Mouse (Mus musculus): ENCODE results near the gene H2al1g.
A peak's percentile ranks its signal among the peaks of the same experiment; 100 is the strongest.
"Not testable (repeated sequence)": the region's sequence is repeated elsewhere in the genome, so short reads cannot be mapped to it uniquely, and the experiment has no call there.

Gene H2al1g

DNA sequence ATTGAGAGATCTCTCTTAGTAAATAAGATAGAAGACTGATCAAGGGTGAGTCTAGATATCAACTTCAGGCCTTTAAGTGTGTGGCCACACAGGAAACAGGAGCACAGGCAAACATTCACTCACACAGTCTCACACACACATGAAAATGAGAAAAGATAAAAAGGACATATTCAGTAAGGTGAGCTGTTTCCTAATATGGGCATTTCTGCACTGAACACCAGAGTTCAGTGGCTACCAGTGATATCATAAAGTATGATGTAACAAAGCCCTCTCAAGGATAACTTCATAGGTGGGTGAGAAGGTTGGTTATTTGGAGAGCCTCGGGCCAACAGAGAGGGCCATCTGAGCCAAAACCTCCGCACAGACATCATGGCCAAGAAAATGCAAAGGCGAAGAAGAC lies at the start of gene H2al1g:
Gene H2al1g (plus strand): TSS at position 301 of the 400 bp plus-strand sequence.
- DNase-seq (ENCODE audit: low read depth, low spot score), result not testable (repeated sequence)

DNA sequence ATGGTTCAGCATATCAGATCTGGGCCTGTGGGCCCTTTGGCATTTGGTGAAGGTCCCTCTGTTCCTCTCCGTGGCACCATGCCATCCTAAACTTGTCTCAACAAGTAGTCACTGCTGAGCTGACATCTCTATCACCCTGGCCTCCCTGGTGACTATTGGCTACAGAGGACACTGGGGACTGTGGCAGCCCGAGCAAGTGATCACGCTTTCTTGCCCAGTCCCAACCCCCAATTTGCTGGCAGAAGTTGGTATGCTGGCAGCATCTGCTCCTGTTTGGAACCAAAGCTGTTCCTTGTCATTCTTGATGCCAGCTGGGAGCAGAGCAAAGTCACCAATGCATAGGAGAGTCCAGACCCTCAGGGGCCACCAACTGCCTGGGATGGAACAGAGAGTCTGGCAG lies 49.0 kb upstream of the H2al1g start:
- DNase-seq (ENCODE audit: low read depth, low spot score), result no peak

DNA sequence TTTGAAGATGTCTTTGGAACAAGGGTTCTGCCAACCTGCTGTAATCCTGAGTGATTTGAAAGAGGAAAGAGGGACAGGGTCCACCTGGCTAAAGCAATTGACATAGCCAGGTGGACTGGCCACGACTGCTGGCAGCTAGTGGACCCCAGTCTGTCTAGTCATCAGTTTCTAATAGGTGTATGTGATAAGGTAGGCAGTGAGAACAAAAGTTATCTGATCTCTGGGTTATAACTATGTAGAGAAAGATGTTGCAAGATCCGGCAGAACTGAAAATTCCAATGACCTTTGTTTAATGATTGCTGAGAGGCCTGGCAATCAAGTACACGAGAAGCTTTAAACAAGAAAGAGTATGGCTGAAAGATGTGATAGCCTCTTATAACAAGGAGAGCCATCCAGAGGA lies 44.9 kb upstream of the H2al1g start:
- DNase-seq (ENCODE audit: low read depth, low spot score), result no peak

DNA sequence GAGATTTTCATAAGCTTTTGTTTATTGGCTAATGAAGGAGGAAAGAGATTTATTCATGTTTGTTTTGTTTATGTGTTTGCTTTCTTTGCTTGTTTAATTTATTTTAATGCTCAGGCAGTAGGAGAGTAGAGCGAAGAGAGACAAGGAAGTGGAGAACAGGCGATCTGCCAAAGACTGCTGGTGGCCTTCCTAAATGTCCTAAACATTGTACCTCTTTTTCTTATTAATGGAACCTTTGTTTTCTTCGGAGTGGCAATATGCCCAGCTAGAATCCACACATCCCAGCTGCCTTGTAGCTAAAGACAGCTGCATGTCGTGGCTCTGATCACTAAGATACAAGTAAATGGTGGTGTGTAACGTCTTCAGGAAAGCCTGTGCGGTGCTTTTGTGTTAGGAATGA lies 41.0 kb upstream of the H2al1g start:
- DNase-seq (ENCODE audit: low read depth, low spot score), result no peak

DNA sequence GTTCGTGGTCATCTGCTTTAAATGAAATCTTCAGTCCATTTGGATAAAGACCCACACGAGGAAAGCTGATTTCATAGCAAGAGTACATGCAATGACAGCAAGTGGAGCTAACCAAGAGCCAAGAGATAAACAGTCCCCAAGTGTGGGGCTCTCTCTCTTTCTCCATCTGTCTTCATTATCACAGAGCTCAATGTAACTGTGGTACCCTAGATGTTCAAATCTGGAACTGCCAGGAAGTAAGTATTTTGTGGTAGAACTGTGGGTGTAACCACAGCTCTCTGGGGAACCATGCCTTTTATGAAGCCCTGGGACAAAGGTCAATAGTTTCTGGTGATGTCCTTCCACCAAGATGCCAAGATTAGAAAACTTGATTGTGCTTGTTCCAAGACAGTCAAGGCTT lies 37.3 kb upstream of the H2al1g start:
- DNase-seq (ENCODE audit: low read depth, low spot score), result no peak

DNA sequence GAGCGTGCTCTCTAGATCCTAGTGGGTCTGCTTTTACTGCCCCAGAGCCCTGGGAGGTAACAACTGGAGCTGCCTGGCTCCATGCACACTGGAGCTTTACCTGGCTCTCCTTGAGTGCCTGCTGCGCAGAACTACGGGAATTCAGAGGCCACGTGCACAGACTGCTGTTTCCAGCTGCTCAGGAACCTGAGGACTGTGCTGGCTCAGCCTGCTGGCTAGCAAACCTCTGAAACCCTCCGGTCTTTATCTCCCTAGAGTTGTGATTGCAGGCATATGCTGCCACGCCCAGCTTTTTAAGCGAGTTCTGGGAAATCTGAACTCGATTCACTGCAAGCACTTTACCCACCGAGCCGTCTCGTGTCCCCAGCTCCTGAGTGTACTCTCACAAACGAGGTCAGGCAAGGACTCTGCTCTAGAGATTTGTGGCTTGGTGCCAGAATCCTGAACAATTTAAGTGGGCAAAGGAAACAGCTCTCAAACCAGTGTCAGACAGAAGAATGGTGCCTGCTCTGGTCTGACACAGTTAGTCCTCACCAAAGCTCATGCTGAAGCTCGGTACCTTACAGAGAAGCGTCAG lies 29.7 kb upstream of the H2al1g start:
- peak; percentile 2 for DNase-seq (ENCODE audit: low read depth, low spot score)

DNA sequence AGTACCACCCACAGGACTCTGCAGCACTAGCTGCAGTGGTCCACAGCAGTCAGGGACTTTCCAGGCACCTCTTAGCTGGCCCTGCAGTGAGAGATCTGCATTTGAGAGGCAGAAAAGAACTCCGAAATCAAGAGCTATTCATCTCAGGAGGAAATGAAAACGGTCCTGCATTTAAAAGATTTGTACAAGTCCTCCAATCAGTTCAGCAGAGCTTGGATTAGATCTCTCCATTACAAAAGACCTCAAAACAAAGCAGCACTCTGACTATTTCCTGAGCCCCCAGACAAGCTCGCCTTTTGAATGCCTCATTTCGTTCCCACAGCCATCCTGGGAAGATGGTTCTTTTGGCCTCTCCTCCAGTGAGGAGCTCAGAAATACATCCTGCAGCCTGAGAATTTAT lies 28.8 kb upstream of the H2al1g start:
- peak; percentile 59 for DNase-seq (ENCODE audit: low read depth, low spot score)

DNA sequence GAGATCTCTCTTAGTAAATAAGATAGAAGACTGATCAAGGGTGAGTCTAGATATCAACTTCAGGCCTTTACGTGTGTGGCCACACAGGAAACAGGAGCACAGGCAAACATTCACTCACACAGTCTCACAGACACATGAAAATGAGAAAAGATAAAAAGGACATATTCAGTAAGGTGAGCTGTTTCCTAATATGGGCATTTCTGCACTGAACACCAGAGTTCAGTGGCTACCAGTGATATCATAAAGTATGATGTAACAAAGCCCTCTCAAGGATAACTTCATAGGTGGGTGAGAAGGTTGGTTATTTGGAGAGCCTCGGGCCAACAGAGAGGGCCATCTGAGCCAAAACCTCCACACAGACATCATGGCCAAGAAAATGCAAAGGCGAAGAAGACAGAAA lies 19.1 kb upstream of the H2al1g start, which contains the start of gene H2al1a:
Gene H2al1a (plus strand): TSS at position 301 of the 400 bp plus-strand sequence.
- DNase-seq (ENCODE audit: low read depth, low spot score), result not testable (repeated sequence)

DNA sequence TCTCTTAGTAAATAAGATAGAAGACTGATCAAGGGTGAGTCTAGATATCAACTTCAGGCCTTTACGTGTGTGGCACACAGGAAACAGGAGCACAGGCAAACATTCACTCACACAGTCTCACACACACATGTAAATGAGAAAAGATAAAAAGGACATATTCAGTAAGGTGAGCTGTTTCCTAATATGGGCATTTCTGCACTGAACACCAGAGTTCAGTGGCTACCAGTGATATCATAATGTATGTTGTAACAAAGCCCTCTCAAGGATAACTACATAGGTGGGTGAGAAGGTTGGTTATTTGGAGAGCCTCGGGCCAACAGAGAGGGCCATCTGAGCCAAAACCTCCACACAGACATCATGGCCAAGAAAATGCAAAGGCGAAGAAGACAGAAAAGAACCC lies 15.9 kb upstream of the H2al1g start, which contains the start of gene H2al1b:
Gene H2al1b (plus strand): TSS at position 301 of the 400 bp plus-strand sequence.
- DNase-seq (ENCODE audit: low read depth, low spot score), result not testable (repeated sequence)

DNA sequence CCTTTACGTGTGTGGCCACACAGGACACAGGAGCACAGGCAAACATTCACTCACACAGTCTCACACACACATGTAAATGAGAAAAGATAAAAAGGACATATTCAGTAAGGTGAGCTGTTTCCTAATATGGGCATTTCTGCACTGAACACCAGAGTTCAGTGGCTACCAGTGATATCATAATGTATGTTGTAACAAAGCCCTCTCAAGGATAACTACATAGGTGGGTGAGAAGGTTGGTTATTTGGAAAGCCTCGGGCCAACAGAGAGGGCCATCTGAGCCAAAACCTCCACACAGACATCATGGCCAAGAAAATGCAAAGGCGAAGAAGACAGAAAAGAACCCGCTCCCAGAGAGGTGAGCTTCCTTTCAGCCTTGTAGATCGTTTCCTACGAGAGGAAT lies 12.7 kb upstream of the H2al1g start, which contains the start of gene H2al1c:
Gene H2al1c (plus strand): TSS at position 301 of the 400 bp plus-strand sequence.
- DNase-seq (ENCODE audit: low read depth, low spot score), result not testable (repeated sequence)

DNA sequence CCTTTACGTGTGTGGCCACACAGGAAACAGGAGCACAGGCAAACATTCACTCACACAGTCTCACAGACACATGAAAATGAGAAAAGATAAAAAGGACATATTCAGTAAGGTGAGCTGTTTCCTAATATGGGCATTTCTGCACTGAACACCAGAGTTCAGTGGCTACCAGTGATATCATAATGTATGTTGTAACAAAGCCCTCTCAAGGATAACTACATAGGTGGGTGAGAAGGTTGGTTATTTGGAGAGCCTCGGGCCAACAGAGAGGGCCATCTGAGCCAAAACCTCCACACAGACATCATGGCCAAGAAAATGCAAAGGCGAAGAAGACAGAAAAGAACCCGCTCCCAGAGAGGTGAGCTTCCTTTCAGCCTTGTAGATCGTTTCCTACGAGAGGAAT lies 9.5 kb upstream of the H2al1g start, which contains the start of gene H2al1d:
Gene H2al1d (plus strand): TSS at position 301 of the 400 bp plus-strand sequence.
- not testable (repeated sequence) for DNase-seq (ENCODE audit: low read depth, low spot score)

DNA sequence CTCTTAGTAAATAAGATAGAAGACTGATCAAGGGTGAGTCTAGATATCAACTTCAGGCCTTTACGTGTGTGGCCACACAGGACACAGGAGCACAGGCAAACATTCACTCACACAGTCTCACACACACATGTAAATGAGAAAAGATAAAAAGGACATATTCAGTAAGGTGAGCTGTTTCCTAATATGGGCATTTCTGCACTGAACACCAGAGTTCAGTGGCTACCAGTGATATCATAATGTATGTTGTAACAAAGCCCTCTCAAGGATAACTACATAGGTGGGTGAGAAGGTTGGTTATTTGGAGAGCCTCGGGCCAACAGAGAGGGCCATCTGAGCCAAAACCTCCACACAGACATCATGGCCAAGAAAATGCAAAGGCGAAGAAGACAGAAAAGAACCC lies 6.4 kb upstream of the H2al1g start, which contains the start of gene H2al1e:
Gene H2al1e (plus strand): TSS at position 301 of the 400 bp plus-strand sequence.
- DNase-seq (ENCODE audit: low read depth, low spot score), result not testable (repeated sequence)

DNA sequence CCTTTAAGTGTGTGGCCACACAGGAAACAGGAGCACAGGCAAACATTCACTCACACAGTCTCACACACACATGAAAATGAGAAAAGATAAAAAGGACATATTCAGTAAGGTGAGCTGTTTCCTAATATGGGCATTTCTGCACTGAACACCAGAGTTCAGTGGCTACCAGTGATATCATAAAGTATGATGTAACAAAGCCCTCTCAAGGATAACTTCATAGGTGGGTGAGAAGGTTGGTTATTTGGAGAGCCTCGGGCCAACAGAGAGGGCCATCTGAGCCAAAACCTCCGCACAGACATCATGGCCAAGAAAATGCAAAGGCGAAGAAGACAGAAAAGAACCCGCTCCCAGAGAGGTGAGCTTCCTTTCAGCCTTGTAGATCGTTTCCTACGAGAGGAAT lies 3.2 kb upstream of the H2al1g start, which contains the start of gene H2al1f:
Gene H2al1f (plus strand): TSS at position 301 of the 400 bp plus-strand sequence.
- not testable (repeated sequence) for DNase-seq (ENCODE audit: low read depth, low spot score)

DNA sequence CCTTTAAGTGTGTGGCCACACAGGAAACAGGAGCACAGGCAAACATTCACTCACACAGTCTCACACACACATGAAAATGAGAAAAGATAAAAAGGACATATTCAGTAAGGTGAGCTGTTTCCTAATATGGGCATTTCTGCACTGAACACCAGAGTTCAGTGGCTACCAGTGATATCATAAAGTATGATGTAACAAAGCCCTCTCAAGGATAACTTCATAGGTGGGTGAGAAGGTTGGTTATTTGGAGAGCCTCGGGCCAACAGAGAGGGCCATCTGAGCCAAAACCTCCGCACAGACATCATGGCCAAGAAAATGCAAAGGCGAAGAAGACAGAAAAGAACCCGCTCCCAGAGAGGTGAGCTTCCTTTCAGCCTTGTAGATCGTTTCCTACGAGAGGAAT lies 3.1 kb downstream of the H2al1g start, which contains the start of gene H2al1h:
Gene H2al1h (plus strand): TSS at position 301 of the 400 bp plus-strand sequence.
- not testable (repeated sequence) for DNase-seq (ENCODE audit: low read depth, low spot score)

DNA sequence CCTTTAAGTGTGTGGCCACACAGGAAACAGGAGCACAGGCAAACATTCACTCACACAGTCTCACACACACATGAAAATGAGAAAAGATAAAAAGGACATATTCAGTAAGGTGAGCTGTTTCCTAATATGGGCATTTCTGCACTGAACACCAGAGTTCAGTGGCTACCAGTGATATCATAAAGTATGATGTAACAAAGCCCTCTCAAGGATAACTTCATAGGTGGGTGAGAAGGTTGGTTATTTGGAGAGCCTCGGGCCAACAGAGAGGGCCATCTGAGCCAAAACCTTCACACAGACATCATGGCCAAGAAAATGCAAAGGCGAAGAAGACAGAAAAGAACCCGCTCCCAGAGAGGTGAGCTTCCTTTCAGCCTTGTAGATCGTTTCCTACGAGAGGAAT lies 6.3 kb downstream of the H2al1g start, which contains the start of gene H2al1i:
Gene H2al1i (plus strand): TSS at position 301 of the 400 bp plus-strand sequence.
- DNase-seq (ENCODE audit: low read depth, low spot score), result not testable (repeated sequence)

DNA sequence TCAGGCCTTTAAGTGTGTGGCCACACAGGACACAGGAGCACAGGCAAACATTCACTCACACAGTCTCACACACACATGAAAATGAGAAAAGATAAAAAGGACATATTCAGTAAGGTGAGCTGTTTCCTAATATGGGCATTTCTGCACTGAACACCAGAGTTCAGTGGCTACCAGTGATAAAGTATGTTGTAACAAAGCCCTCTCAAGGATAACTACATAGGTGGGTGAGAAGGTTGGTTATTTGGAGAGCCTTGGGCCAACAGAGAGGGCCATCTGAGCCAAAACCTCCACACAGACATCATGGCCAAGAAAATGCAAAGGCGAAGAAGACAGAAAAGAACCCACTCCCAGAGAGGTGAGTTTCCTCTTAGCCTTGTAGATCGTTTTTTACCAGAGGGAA lies 9.5 kb downstream of the H2al1g start, which contains the start of gene H2al1j:
Gene H2al1j (plus strand): TSS at position 301 of the 400 bp plus-strand sequence.
- DNase-seq (ENCODE audit: low read depth, low spot score), result not testable (repeated sequence)

DNA sequence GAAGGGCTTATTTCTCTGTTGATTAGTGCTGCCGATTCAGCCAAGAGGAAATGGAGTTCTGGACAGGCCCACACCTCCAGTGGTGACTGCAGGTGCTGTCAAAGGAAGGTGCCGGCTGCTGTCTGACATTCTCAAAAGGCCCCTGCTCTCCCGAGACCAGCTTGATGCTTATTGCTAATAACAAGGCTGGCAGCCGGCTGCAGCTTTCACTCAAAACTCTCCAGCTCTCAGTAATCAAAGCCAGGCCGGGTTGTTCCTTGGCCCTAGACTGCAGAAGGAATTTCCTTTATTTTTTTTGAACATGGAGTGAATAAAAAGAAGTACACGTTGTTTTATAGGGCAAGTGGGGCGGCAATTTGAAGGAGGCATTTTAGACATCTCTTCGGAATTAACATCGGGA lies 27.7 kb downstream of the H2al1g start:
- no peak for DNase-seq (ENCODE audit: low read depth, low spot score)

DNA sequence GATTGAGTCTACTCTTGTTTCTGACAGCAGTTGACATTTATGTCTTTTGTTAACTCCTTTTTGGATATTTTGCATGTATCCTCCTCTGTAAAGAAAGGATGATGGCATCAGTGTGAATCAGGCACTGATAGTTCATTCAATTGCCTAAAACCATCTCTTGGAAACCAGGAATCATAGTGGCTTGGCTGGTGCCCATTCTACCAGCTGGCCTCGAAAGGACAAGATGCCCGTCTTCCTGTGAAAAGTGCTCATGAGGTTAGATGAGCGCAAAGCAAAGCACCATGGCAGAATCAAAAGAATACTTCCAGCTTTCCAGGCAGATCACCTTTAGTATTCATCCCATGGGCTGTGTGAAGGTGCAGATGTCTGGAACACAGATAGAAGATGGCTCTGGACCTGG lies 28.7 kb downstream of the H2al1g start:
- DNase-seq (ENCODE audit: low read depth, low spot score), result no peak

DNA sequence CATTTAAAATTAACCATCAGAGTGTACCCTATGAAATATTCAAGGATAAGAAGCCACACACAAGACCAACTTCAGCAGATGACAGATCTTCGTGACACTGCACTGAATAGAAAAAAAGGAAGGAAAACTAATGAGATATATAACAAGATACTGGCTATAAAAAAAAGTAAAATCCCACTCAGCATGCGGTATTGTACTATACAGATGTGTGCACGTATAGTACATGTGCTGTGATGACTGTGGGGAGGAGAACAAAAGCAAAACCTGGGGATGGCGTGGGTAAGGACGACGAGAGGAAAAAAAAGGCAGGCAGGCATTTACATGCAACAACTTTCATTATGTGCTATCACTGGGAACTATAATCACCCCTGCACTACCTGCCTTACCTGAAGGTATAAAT lies 42.8 kb downstream of the H2al1g start:
- DNase-seq (ENCODE audit: low read depth, low spot score), result no peak

DNA sequence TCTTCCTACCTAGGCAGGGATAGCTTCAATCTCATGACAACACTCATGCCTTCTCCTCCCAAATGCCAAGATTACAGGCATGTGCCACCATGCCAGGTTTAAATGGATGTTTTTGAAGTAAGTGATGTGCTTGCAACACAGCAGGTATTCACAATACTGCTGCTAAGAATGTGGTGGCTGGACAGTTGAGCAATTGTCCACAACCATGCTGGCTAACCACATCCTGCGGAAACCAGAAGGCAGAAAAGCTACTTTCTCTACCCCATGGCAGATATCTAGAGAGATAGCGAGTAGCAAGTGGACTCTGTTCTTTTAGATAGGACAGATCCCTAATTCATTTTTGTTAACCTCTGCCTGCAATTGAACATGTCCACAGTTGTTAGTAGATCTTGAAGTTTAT lies 43.2 kb downstream of the H2al1g start:
- DNase-seq (ENCODE audit: low read depth, low spot score), result no peak

DNA sequence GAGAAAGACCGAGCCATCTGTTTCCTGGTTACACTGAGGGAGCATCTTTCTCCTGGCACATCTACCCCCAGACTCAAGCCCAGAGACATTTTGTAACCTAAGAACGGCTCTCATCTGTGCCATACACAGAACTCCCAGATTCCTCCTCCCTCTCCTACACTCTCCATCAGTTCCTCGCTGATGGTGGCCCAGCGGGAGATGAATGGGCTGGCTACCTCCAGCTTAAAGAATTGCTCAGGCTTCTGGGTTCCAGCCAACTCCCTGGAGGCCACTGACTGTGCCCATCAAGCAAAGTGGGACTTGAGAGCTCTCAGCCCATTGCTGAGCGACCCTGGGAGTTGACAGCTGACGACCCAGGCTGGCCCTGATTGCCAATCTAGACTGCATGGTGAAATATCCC lies 45.8 kb downstream of the H2al1g start:
- DNase-seq (ENCODE audit: low read depth, low spot score), result peak; percentile 1

DNA sequence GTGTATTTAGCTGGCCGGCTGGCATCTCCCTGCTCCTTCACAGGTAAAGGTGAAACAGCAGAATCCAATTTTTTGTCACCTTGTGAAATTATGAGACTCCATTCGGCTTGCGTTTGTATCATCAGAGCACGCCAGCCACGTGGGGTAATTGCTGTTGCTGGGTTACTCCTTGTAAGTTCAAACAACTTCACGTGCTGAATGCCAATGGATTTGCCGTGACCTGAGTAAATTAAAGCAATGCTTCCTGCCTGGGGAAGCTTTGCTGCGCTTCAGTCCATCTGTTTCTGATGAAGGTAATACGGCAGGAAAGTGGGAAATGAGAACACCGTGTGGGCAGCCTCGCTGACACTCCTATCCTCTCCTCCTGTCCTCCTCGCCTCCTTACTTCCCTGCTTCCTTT lies 47.1 kb downstream of the H2al1g start:
- DNase-seq (ENCODE audit: low read depth, low spot score), result no peak

Measured in ZHBTc4 (cell line).